Mouse (Mus musculus): Measurements from ENCODE around the gene Gm11037. TPM values are rescaled to one million over a fixed set of nuclear protein-coding genes. Genes with fewer than 3 reads are reported as not detected.

Gm11037 gene
- total RNA-seq, 2 experiments from 2014 or later = not detected

DNA sequence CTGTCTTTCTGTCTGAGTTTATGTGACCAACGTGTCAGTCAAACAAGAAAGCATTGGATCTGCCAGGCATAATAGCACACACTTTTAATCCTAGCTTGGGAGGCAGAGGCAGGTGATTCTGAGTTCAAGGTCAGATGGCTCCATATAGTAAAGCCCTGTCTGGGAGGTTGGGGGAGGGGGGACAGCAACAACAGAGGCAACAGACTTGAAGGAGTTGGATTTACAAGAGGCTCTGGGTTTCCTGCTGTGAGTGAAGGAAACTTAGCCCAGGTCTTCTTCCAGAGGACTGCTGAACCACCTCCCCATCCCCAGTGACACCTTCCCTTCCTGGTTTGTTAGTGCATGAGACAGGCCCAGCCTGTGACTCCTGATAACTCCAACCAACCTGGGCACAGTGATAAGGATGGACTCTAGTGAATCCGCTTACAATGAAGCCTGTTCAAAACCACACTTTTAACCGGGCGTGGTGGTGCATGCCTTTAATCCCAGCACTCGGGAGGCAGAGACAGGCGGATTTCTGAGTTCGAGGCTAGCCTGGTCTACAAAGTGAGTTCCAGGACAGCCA is 19.0 kb downstream of the Gm11037 start:
- no peak for DNase-seq

DNA sequence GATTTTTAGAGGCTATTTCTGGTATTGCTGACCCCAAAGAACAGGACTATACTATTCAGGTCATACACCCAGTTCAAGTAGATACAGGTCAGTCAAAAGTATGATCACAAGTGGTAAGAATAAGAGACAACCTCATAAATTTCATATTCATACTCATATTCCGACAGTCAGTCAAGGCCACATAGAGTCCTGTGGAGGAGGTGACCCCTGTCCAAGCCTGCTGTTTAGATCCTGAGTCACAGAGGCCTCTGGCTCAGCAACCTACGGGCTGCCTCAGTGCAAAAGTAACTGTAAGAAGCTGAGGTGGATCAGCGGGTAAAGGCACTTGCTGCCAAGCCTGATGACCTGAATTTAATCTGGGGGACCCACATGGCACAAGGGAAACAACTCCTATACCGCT is 20.7 kb downstream of the Gm11037 start:
- no peak for DNase-seq

DNA sequence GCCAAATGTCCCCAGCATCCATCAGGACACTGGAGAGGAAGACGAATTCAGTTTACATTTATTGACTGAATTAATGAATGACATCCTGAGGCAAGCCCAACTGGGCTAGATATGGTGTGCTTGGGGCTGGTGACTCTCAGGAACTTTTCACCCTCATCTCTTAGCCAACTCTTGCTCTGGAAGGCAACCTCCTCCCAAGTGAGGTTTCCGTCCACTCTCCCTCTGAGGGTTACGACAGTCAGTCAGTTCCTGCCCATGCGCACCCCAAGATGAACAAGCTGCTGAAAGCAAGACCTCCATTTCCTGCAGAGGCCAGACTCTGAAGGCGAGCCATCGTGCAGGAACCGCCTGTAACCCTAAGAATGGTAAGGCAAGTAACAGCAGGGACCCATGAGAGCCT is 23.7 kb downstream of the Gm11037 start:
- no peak for DNase-seq

DNA sequence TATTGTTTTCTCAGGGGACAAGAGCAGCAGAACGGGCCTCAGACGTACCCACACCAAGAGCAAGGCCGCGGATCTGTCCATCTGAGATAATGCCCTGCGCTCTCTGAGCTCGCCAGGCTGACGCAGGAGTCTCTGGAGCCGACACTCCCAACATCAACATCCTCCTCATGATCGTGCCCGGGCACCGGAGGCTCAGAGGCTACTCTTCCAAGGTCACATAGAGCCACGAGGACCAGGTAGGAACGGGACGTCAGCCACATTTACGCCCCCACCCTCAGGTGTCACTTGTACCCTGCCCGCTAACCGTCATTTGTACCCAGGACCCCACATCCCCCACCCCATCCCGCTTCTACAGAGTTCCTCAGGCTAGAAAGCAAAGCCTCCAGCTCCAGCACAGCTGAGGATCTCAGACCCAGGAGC is 26.2 kb downstream of the Gm11037 start:
- DNase-seq = peak in 1 of 2 experiments; percentile 9

DNA sequence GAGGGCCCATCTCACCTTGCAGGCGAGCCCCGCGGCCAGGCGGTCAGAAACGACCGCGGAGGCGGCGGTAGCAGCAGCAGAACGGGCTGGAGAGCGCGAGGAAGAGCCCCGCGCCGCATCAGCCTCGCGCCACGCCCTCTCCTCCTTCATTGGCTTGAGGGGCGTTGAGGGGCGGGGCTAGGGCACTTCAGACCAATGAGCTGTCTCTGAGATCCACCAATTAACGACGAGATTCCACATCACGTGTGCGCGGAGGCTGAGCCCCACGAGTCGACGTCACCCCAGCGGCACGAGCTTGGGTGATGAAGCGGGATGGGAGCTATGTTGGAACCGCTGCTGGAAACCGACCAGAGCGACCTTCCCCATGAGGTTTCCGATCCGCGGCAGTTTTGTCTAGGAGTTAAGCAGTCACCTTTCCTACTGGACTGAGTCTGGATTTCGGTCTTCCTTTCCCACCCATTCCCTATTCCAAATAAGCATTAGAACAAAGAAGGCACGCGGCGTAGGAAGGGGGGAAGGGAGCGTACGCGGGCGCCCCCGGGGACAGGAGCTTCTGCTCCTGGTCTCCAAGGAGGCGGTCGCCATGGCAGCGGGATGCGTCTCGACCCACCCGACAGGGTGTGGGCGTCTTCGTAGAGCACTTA is 26.8 kb downstream of the Gm11037 start, which contains the start of gene 1700037H04Rik:
TSS of gene 1700037H04Rik (minus strand) at position 144 of the 644 bp plus-strand sequence.
- DNase-seq = peak; percentile 92 to 94

DNA sequence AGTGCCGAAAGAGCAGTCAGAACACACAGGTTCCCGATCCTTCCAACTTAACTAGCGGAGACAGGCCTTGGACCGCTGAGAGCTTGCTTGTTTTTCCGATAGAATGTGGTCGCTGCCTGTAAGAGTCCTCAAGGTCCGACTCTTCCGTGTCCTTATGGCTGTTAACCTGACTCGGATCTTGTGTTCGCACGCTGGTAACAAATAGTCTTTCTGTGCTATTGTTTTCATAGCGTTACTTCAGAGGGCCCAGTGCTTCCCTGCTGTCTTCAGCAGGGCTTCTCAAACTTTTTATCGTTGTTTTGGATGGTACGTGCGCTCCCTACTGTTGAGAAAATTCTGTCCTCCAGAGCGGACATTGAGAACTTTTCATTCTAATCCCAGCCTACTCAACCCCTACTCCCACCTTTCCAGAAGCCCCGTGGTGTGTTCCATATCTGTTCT is 27.4 kb downstream of the Gm11037 start:
- DNase-seq = no peak

DNA sequence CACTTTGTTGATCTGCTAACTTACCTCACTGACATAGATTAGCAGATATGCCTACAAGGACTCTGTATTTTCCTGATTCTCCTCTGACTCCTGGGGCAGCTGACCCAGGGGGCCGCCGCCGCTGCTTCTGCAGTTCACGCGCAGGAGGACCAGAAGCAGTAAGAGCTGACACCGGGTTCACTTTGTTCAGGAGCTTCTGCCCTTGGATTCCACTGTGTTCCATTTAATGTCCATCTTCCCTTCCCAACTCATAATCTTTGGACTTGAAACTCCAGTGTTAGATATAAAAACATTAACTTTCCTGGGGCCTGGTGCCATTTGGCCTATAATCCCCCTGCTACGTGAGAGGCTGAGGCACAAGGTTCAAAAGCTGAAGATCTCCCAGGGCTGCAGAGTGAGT is 30.6 kb downstream of the Gm11037 start:
- no peak for DNase-seq

DNA sequence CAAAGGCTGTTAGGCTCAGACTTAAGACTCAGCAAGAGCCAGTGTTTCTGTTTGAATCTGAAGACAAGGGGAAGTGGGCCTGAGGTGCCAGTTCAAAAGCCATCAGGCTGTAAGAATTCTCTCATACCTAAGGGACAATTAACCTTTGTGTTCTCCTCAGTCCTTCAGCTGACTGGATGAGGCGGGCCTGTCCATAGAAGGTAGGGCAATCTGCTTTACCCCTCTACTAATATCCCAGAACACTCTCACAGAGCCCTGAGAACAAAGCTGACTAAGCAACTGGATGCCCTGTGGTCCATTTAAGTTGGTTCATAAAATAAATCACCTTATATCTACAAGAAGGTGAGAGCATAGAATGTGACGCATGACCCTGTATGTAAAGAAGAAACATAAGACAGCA is 32.9 kb downstream of the Gm11037 start:
- no peak for DNase-seq

DNA sequence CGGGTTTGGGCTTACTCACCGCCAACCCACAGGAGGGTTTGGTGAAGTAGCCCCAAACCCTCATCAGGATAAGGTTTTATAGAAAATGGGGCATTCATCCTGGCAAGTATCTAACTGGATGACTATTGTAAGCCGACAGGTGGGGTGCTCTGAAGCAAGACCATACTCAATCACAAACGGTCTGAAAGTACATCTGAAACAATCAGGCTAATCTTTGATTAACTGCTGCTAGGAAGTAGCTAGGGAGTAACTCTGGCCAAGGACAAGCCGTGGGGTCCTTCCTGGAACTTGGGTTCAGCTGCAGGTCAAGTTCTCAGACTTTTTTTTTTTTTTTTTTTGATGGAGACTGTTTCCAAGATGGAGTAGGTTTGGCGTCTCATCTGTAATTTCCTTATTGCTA is 34.7 kb downstream of the Gm11037 start:
- DNase-seq = no peak

DNA sequence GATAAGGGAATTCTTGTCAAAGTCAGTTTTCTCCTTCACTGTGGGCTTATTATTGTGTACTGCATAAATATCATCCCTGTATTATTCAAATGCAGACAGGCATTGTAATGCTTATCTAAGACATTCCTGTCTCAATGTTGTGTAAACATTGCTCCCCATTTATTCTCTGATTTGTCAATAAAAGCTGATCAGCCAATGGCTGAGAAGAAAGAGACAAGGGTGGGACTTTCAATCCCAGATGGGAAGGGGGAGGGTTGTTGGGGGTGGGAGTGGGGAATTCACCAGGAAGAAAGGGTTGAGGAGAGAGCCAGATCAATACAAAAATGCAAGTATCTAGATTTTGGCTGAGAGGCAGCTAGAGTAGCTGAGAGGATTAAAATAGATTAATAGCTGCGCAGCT is 35.6 kb downstream of the Gm11037 start:
- no peak for DNase-seq

DNA sequence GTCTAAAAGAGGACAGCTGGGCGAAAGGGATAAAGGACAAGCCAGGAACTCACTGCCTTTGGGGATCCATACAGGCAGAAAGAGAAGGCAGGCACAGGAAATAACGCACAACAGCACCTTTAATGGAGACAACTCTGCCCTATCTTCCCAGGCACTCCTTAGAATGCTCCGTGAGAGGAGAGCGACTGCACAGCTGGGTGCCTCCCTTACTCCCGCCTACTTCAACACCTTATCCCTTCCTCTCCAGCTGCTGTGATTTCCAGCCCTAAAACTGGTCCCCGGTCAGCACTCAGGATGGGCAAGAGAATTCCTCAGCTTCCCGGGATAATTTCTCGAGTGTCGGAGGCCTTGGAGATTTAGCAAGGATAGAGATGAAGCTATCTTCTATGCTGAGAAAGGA is 37.6 kb downstream of the Gm11037 start:
- DNase-seq = no peak

DNA sequence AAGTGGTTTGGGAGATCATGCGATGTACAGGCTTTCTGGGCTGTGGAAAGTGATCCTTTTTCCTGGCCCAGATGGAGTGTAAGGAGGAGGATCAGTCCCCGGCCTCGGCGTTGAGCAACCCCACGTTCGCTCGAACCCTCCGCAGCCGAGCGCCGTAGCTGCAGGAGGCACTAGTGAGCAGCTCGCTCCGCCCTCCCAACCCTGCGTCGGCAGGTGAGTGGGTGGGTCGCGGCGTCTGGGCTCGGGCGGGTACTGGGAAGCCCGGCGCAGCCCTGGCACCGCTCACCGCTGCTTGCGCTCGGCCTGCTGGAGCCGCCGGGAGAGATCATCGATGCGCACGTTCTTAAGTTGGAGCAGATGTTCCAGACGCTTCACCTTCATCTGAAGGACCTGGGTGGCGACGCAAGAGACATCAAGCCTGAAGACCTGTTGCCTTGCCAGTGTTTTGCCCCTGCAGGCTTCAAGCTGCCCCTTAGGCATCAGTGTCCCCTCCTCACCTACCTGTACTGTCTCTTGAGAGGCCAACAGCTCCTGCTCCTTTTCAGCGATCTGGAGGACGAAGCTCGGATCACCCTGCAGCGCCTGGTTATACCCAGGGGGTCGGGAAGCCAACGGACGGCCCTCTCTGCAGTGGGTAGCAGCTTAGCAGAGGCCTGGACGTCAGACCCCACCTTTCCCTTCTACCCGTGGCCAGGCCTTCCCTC is 38.3 kb downstream of the Gm11037 start:
- peak; percentile 76 to 79 for DNase-seq

DNA sequence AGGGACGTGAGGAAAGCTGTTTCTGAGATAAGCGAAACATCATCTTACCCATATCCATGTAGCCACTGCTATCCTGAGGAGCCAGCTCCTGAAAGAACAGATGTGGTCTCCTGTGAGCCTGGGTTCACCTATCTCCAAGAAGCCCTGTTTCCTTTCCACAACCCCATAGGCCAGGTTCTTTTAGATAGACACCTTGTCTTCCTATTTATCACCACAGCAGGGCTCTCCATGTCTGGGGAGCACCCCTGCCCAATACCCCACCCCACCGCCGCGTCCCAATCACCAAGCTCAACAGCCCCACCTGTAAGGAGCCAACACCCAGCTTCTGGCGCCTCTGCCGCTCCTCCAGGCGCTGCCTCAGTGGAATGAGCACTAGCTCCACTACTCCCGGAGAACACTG is 39.0 kb downstream of the Gm11037 start:
- DNase-seq = no peak

DNA sequence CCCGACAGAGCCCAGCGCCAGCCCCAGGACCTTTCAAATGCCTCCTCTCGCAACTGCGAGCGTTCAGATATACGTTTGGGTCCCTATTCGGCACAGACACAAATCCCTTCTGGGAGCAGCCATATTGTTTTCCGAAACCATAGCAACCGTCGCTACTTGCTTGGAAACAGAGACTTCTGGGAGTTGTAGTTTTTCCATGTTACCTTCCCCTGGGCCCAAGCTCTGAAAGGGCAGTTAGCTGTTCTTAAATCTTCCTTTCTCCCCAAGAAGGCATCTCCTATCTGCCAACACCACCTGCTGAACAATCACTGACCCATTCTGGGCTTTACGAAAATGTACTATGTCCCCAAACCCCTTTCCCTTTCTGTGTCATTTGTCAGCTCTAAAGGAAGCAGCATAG is 41.4 kb downstream of the Gm11037 start:
- DNase-seq = peak; percentile 48 to 68

DNA sequence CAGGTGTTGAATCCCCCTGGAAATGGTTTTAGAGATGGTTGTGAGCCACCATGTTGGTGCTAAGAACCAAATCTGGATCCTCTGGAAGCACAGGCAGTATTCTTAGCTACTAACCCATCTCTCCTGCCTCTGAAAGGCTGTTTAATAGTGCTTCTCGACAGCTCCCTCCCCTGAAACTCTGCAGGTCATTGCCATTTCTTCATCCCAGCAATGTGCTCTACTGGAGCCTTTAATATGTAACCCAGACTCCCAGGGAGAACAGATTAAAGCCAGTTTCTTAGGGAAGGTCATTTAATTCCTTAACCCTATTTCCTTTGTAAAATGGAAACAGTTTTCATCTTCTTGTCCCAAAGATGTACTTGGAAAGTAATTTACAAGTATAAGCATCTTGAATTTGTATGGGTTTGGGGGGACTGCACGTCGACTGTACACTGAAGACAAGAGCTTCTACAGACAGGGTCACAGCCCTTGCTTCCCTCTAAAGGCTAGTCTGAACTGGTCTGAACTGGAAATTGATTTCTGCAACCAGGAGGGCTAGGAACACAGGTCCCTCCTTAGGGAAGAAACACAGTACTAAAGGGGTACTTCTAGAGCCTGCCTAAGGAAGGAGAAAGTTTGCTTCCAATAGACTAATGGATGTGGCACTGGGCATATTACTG is 42.1 kb downstream of the Gm11037 start:
- no peak for DNase-seq

DNA sequence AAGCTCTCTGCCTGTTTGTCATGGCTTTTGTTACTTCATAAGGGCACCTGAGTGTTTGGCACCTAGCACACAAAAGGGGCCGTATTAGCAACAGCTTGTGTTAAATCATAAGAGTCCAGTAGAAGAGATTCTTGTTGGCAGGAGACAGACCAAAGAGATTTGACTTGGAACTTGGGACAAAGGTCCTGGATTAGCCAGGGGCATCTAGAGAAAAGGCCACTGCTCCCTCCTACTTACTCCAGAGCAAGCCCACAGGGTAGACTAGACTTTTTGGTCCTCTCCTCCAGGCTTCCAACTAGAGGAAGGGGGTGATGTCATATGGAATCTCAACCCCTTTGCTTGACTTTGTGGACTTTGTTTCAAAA is 42.6 kb downstream of the Gm11037 start:
- DNase-seq = no peak

DNA sequence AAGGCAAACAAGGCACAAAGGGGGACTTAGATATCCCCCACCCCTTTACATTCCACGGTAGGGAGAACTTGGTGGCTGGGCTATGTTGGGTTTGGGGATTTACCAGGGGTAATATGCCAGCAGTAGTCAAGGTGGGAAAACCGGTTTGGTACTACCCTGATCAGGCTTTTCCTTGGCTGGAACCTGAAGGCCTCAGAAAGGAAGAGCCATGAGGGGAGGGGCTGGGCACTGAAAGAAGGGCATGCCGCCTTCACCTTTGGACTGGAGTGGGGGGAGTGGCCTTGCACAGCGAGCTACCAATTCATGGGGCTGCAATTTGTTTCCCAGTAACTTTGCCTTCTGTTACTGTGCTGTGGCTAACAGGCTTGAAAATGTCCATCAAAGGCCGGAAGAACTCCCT is 43.2 kb downstream of the Gm11037 start:
- no peak for DNase-seq

DNA sequence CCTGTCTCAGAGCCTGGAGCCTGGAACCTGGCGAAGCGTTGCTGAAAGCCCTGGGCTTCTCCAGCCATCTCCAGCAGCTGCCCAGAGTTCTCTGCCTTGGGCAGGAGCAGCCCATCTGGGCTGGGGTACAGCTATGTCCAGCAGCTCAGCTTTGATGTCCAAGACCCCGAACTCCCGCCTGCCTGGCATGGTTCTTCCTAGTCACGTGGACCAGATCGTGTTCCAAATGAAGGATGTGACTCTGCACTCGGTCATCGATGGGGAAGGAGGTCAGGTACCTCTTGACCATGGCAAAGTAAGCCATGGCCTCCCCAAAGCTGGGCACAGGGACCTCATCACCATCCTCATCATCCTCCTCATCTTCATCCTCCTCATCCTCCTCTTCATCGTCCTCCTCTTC is 44.6 kb downstream of the Gm11037 start:
- DNase-seq = no peak

DNA sequence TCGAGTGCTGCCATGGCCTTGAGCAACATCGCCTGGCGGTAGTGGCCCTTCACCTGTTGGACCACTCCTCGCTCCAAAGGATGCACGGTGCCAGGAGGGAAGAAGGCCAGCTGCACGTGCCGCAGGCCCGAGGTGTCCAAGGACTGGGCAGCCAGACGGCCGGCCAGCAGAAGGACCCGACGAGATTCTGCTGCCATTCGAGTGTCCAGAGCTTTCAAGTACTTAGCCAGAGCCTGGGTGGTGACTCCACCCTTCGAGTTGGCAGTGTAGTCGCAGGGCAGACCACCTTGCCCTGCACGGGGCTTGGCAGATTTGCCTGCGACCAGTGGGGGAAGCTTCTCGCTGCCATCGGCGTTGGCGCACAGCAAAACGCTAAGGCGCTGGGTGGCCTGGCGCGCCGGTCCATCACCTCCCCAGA is 45.5 kb downstream of the Gm11037 start:
- DNase-seq = no peak

DNA sequence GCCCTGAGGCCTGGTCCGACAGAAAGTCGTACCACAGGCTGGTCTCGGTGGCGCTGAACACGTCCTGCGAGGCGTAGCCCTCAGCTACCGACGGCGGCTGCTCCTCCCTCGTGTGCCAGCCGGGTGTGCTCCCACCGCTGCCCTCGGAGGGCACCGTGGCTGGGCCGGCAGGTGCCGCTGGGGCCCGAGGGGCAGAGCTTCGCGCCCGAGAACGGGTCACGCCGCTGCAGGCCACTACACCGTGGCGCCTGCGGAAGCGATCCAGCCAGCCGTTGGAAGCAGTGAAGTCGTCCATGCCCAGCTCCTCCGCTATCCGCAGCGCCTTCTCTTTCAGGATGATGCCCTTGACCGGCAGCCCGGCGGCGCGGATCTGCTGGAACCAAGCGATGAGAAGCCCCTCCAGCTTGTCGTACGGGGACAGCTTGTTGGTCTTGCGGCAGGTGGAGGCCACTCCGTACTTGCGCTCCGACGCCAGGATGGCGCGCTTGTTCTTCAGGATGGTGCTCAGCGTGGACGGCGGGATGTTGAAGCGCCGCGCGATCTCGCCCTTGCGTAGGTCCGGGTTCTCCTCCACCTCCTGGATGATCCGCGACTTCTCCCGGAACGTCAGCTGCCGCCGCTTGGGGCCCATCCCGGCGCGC is 46.1 kb downstream of the Gm11037 start:
- peak; percentile 52 to 53 for DNase-seq

DNA sequence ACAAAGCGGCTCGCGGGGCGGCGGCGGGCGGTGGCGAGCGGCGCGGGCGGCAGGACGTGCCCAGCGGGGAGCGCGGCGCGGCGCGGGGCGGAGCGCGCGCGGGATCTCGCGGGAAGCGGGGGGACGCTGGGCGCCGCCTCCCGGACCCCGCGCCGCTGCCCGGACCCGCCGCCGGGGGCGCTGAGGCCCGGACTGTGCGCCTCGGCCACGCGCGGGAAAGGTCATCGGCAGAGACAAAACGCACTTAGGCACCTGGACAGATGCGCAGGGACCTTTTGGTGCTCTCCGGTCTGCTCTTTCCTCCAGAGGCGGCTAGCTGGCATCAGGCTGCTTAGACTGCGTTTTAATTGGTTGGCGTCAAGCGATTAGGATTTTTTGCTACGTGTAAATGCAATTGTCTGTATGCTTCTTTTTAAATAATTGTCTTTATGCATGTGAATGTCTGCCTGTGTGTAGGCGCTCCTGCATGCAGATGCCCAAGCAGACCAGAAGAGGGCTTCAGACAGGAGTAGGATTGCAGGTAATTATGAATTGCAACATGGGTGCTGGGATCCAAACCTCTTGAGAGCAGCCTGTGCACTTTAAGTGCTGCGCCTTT is 46.8 kb downstream of the Gm11037 start, which contains the start of gene Cenpb:
TSS of gene Cenpb (minus strand) at position 78 of the 598 bp plus-strand sequence.
- peak; percentile 84 to 85 for DNase-seq

Data from layer of hippocampus, postnatal 36 days (tissue).